Mouse (Mus musculus) thymus, adult 2 months (tissue): ENCODE results near the gene Tmem274.

Experiments
- CTCF ChIP-seq: fragments of 200-500 bp; IDR thresholded peaks from 2 replicates; pipeline ENCODE4 v1.5.1; 2012; ENCODE audit warnings: mild to moderate bottlenecking, control low read depth, low read length, moderate library complexity, borderline replicate concordance; ENCODE audit not compliant: control insufficient read depth, poor library complexity, insufficient read depth; ENCODE audit errors: extremely low read depth
- POLR2A ChIP-seq: fragments of 200-500 bp; IDR thresholded peaks from 2 replicates; pipeline ENCODE4 v1.6.1; 2012; ENCODE audit warnings: mild to moderate bottlenecking, low read length, control low read depth, moderate library complexity; ENCODE audit not compliant: control insufficient read depth, poor library complexity, insufficient read depth; ENCODE audit errors: extremely low read depth

- no peak for TF ChIP-seq POLR2A
- TF ChIP-seq CTCF: no peak; the same call in 1 of the 2 replicates
Observed at GRCm38 (mm10) chr4:149484566-149484965, 7.4 kb downstream of the Tmem274 start.
